Mouse (Mus musculus): ENCODE measurements around the gene Susd3. TPM values are rescaled to one million over a fixed set of nuclear protein-coding genes. Genes with fewer than 3 reads are reported as not detected.
A peak's percentile ranks its signal among the peaks of the same experiment; 100 is the strongest.

The Susd3 gene
- polyA plus RNA-seq, 1 experiment: 139 TPM

DNA sequence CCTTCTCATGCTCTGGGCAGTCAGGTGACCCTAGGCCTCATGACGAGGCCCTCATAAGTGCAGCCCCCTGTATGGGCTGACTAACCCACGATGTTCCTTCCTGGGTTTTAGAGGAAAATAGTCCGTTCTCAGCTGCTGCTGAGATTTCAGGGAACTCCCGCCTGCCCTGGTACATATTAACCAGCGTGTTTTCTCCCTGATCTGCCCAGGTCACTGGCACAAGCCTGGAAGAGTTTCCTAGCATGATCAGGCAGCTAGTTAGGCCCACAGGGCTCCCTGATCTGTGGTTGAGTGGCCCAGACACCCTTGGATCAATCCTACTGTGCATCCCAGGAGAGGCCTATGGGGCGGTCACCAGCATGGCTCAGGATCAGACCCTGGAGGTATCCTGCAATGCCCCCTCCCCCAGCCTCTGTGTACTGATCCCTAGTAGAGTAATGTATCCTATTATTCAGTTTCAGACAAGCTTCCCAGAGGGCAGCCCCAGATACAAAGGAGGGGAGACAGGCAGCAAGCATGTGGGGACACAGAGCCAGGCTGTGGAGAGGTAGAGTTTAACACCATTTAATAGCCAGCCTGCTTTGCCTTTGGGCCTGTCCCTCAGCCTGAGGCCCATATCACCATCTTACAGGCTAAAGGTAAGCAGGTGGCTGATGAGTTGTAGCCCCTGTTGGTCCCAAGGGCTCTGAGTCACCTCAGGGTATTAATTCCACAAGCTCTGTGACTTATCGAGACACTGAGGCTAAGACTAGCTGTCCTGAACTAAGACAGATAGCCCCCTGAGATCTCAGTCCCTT, 57.4 kb downstream of the Susd3 start:
- peak overlapping the region; percentile 90 for H3K27ac ChIP-seq (ENCODE audit: insufficient read depth, low read depth, low read length)
- TF ChIP-seq CTCF (IDR thresholded peaks at IDR 0.05; ENCODE audit: low read depth, low read length) (no peak), POLR2A (IDR thresholded peaks at IDR 0.05; ENCODE audit: borderline replicate concordance, low read depth, low read length) (no peak)
- H3K4me3 ChIP-seq (ENCODE audit: insufficient read depth, low read length): peak overlapping the region; percentile 67
- peaks cover 73% of the 10 kb centered on the region for H3K4me1 ChIP-seq (ENCODE audit: control insufficient read depth, insufficient read depth, low read length)

DNA sequence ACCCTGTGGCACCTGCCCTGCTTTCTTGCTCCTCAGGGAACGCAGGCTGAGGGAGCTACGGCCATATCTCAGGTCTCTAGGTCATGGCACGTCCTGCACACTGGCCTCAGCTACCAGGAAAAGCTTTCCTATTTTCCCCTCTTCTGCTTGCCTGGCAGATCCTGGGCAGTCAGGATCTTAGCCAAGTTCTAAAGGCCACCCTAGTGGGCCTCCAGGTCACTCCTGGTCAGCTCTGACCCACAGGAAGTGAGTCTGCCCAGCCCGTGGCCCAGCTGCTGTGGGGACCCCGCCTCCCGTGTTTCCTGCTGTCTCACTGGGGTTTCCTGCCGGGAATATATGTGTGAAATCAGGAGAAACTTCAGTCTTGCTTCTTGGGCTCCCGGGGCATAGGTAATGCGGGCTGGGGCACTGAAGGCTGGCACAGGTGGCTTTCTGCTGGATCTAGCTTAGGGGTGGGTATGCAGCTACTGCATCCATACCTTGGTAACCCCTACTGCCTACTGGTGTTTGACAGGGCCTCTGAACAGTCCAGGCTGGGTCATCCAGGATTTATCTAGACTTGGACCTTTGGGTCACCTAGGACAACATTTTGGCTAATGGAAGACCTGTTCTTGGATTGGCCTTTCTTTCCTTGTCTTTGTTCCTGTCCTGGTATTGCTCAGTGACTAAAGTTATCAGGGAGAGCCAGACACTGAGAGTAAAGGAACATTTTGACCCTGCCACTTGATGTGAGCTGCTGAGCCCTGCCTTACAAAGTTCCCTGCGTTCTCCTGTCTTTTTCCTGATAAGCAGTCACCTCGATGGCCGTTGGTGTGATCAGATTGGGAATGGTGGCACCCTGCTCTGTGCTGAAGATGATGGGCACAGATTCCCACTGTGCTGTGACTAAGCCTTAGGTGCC, 58.3 kb downstream of the Susd3 start:
- TF ChIP-seq POLR2A (IDR thresholded peaks at IDR 0.05; ENCODE audit: borderline replicate concordance, low read depth, low read length): no peak
- no peak for TF ChIP-seq CTCF (IDR thresholded peaks at IDR 0.05; ENCODE audit: low read depth, low read length)
- Histone ChIP-seq H3K4me3 (ENCODE audit: insufficient read depth, low read length) (peak overlapping the region; percentile 67), H3K4me1 (ENCODE audit: control insufficient read depth, insufficient read depth, low read length) (peaks cover 65% of the 10 kb centered on the region), H3K27ac (ENCODE audit: insufficient read depth, low read depth, low read length) (peak overlapping the region; percentile 90)

DNA sequence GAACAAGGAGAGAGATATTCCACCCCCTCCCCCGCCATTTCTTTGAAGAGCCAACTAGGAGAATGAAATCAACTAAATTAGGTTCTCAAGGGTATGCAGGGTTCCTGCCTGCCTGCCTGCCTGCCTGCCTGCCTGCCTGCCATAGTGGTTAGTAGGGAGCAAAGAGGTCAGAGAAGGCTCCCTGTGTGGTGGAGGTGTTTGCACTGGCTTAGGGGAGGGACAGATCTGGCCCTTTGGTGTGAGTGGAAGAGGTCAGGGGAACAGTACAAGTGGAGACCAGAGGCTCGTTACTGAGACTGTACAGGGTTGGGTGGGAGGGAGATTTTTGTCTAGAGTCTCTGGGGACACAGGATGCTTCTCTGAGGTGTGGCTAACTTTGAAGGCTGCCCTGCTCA, 59.5 kb downstream of the Susd3 start:
- peak overlapping the region; percentile 67 for H3K4me3 ChIP-seq (ENCODE audit: insufficient read depth, low read length)
- TF ChIP-seq POLR2A (IDR thresholded peaks at IDR 0.05; ENCODE audit: borderline replicate concordance, low read depth, low read length) (no peak), CTCF (IDR thresholded peaks at IDR 0.05; ENCODE audit: low read depth, low read length) (no peak)
- peak overlapping the region; percentile 90 for H3K27ac ChIP-seq (ENCODE audit: insufficient read depth, low read depth, low read length)
- H3K4me1 ChIP-seq (ENCODE audit: control insufficient read depth, insufficient read depth, low read length): peaks cover 61% of the 10 kb centered on the region

DNA sequence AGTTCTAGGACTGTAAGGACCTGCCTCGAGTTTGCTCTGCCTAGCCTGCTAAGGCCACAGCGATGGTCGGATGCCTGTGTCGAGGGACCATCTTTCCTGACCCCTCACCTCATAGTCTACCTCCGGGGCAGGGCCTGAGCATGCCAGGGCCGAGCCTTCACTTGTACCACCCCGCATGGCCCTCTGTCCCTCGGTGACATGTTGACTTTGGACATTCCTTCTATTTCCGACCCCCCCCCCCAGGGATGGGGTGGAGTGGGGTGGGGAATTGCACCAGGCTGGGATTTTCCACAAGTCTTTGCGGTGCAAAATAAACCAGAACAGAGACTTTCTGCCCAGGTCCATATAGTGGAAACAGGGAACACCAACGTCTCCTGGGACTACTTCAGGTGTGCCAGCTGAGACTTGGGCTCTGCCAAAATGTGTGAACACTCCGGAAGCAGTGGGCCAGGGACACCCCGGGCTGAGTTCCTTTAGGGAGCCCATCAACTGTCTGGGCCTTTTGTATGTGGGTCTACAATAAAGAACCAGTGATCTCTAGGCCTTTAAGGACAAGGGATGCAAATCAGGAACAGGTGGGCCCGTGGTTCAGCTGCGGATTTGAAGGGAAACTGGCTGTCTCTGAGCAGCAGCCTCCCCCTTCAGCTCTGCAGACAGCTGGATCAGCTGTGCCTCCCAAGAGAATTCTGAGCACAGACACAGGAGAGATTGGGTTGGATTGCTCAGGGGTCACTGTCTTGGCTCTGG, 60.1 kb downstream of the Susd3 start:
- TF ChIP-seq CTCF (IDR thresholded peaks at IDR 0.05; ENCODE audit: low read depth, low read length) (no peak), POLR2A (IDR thresholded peaks at IDR 0.05; ENCODE audit: borderline replicate concordance, low read depth, low read length) (0 out of 2 replicates have a peak, but pooled peaks have one; percentile 10)
- peaks cover 60% of the 10 kb centered on the region for H3K4me1 ChIP-seq (ENCODE audit: control insufficient read depth, insufficient read depth, low read length)
- peak overlapping the region; percentile 67 for H3K4me3 ChIP-seq (ENCODE audit: insufficient read depth, low read length)
- peak overlapping the region; percentile 90 for H3K27ac ChIP-seq (ENCODE audit: insufficient read depth, low read depth, low read length)

DNA sequence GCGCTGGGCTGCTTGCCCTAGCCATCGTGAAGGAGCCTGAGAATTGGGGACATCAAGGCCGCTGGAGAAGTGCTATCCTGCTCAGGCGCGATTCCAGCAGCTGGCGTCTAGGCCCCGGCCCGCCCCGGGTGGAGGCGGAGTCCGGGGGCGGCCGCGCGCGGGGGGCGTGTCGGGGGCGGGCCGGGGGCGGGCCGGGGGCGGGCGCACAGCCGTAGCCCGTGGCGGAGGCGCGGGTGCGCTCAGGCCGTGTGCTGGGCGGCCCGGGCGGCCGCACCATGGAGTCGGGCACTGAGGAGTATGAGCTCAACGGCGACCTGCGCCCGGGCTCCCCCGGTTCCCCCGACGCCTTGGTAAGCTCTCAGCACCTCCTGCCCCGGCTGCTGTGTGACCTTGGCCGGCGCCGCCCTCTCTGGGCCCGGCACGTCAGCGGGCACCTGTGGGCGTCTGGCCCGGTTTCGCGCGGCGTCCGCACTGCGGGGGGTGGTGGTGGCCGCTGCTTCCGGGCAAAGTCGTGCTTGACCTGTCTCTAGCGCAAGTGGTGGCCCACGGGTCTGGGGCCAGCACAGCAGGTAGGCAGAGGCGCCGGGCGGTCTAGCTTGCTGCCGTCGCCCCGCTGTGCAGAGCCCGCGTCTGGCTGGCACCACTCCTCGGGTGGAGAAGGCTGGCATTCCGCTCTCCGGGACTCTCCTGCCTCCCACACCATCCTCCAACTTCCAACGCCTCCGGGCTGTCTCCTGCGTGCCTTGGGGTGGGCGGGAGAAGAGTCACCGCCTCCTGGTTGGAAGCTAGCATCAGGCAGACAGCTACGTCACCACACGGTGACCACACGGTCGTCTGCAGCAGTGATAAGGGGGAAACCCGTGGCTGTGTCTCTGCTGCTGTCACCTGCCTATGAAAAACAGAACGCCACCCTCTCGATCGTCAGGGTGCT, 61.0 kb downstream of the Susd3 start, which contains the start of gene Ninj1:
Ninj1 (plus strand) TSS at position 198 of the 931 bp plus-strand sequence.
- Histone ChIP-seq H3K4me1 (ENCODE audit: control insufficient read depth, insufficient read depth, low read length) (peaks cover 59% of the 10 kb centered on the region), H3K27ac (ENCODE audit: insufficient read depth, low read depth, low read length) (peak within 1 kb of the TSS; percentile 90), H3K4me3 (ENCODE audit: insufficient read depth, low read length) (peak within 1 kb of the TSS; percentile 67)
- no peak for TF ChIP-seq CTCF (IDR thresholded peaks at IDR 0.05; ENCODE audit: low read depth, low read length)
- TF ChIP-seq POLR2A (IDR thresholded peaks at IDR 0.05; ENCODE audit: borderline replicate concordance, low read depth, low read length): peak; percentile 87; the same call in 1 of the 2 replicates

DNA sequence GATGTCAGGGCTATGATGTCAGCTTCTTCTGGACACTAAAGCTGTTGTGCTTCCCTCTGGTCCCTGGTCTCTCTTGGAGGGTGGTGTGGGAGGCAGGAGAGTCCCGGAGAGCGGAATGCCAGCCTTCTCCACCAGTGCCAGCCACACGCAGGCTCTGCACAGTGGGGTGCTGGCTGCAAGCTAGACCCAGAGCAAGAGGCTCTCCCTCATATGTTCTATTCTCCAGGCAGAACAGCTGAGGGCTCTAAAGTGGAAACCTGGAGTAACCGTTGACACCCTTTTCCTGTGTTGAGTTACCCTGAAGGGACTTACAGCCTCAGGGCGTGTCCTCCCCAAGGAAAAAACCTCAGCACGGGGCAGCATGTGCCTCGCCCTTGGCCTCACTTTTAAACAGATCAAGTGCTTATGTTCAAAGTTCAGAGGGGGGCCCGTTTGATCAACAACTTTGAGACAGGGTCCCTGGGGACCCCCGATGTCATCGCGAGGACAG, 61.7 kb downstream of the Susd3 start:
- Histone ChIP-seq H3K4me3 (ENCODE audit: insufficient read depth, low read length) (0 out of 2 replicates have a peak overlapping the region, but pooled peaks have one; percentile 14), H3K4me1 (ENCODE audit: control insufficient read depth, insufficient read depth, low read length) (peaks cover 56% of the 10 kb centered on the region), H3K27ac (ENCODE audit: insufficient read depth, low read depth, low read length) (peak overlapping the region; percentile 76)
- TF ChIP-seq POLR2A (IDR thresholded peaks at IDR 0.05; ENCODE audit: borderline replicate concordance, low read depth, low read length) (no peak), CTCF (IDR thresholded peaks at IDR 0.05; ENCODE audit: low read depth, low read length) (no peak)

DNA sequence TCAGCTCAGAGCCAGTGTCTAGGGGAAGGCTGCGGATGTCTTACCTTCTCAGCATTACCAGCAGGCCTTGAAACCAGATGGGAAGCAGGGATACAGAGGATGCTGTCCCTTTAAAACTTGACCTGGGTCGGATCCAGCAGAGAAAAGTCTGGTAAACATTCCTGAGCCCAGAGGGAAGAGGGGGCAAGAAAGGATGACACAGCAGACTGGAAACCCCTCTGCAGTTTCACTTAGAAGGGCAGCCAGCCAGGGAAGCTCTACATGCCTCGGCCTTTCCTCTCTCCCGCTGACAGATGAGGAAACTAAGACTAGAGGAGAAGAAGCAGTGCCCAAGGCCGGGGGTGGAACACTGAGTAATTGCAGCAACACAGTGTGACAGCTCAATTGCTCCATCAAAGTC, 64.9 kb downstream of the Susd3 start:
- Histone ChIP-seq H3K27ac (ENCODE audit: insufficient read depth, low read depth, low read length) (peak overlapping the region; percentile 30), H3K4me1 (ENCODE audit: control insufficient read depth, insufficient read depth, low read length) (peaks cover 44% of the 10 kb centered on the region), H3K4me3 (ENCODE audit: insufficient read depth, low read length) (no peak overlapping the region)
- TF ChIP-seq POLR2A (IDR thresholded peaks at IDR 0.05; ENCODE audit: borderline replicate concordance, low read depth, low read length): no peak
- no peak for TF ChIP-seq CTCF (IDR thresholded peaks at IDR 0.05; ENCODE audit: low read depth, low read length)

DNA sequence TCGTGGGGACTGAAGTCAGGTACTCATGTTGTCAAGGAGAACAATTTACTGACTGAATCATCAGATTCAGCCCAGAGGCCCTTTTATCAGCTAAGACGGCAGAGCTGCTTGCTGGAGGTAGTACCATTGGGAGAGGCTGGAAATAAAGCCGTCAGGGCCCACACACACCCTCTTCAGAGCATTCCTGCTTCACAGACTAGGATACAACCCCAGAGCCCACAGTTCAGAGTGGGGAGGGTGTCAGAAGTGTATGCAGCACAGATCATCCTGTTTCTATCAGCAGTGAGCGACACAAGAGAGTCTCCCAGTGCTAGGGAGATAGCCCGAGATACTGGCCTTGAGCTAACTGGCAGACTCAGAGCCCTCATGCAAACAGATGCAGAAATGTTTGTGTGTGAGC, 65.3 kb downstream of the Susd3 start:
- TF ChIP-seq CTCF (IDR thresholded peaks at IDR 0.05; ENCODE audit: low read depth, low read length) (no peak), POLR2A (IDR thresholded peaks at IDR 0.05; ENCODE audit: borderline replicate concordance, low read depth, low read length) (no peak)
- Histone ChIP-seq H3K4me3 (ENCODE audit: insufficient read depth, low read length) (no peak overlapping the region), H3K27ac (ENCODE audit: insufficient read depth, low read depth, low read length) (peak overlapping the region; percentile 30), H3K4me1 (ENCODE audit: control insufficient read depth, insufficient read depth, low read length) (peaks cover 49% of the 10 kb centered on the region)

Measured in bone marrow macrophage, adult 2 months (primary cell).